Mouse (Mus musculus): Measurements from ENCODE around the gene Aatk.

DNA sequence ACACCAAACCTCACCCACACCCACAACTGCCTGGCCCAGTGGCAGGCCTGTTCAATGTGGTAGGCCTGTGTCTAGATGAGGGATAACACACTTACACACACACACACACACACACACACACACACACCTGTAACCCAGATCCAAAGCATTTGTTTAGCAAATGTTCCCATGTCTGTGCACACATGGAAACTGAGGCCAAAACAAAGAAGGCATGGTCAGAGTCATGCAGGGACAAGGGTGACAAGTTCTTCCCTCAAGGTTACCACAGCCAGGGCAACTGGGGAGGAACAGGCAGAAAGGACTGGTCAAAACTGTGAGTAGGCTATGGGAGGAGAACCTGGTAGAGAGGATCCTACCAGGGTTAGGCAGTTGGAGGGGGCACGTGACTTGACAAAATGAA, 38.5 kb downstream of the Aatk start:
- no peak for TF ChIP-seq GATA1 (IDR thresholded peaks at IDR 0.05; ENCODE audit: borderline replicate concordance, low read length)
- no peak for TF ChIP-seq FLI1 (IDR thresholded peaks at IDR 0.05; ENCODE audit: low read length)
